Mouse (Mus musculus): ENCODE measurements around the gene Gm11567.
"Not testable (repeated sequence)": the region's sequence is repeated elsewhere in the genome, so short reads cannot be mapped to it uniquely, and the experiment has no call there.

GRCm38 (mm10) chr11:99878887-99879286, at the start of gene Gm11567:
- not testable (repeated sequence) for TF ChIP-seq CTCF (conservative IDR thresholded peaks at IDR 0.05; ENCODE audit: low read length); POU5F1 (IDR thresholded peaks at IDR 0.05; ENCODE audit: borderline replicate concordance, low read length); NANOG (IDR thresholded peaks at IDR 0.05; ENCODE audit: borderline replicate concordance, low read length)
